Mouse (Mus musculus) C2C12 (cell line): ENCODE data around the gene Stxbp1.

Source experiments
- CTCF ChIP-seq: IDR thresholded peaks from one replicate; pipeline ENCODE4 v1.5.1; 2011; ENCODE audit not compliant: control insufficient read depth, insufficient read depth, insufficient read length
- MAX ChIP-seq: IDR thresholded peaks from one replicate; pipeline ENCODE4 v1.6.1; 2011; ENCODE audit warnings: mild to moderate bottlenecking, control low read depth

DNA sequence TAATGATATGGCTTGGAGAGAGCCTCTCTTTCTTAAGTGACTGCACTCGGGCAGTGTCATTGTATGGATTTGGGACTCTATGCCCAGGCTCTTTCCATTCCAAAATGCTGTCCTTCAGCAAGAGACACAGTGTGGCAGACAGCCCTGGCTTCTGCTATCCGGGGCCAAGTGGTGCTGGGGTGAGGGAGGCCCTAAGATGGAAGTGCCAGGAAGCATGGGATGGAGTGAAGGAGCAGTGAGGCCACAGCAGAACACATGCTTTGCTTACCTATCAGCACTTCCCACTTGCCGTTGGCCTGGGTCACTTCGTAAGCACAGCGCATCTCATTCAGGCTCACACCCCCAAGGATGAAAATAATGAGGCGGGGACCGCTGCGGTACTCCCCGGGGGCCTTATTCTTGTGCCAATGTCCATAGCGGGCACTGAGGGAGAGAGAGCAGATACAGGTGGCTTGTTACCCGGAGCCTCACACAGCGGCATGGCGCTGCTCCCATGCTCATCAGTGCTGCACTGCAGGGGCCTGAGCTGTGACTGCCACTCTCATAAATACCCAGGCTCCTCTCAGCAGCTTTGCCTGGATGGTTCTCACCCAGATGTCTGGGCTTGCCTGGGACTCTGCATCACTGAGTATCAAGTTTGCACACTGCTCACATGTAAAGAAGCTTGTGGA lies 51.2 kb downstream of the Stxbp1 start:
- TF ChIP-seq MAX (no peak), CTCF (no peak)
